Mouse (Mus musculus) gastrocnemius, adult 18-20 months (tissue): ENCODE measurements around the gene Pbxip1. TPM values are rescaled to one million over a fixed set of nuclear protein-coding genes. Genes with fewer than 3 reads are reported as not detected.
"Not testable (repeated sequence)": the region's sequence is repeated elsewhere in the genome, so short reads cannot be mapped to it uniquely, and the experiment has no call there.

Source experiments
- DNase-seq: peaks from one replicate; pipeline ENCODE4 v3.0.0; 2021; ENCODE audit warnings: low spot score
- total RNA-seq, 2 experiments: library from RNA; stranded (reverse); gene quantifications; 2 replicates each; pipeline ENCODE4 v1.2.3; 2021

Pbxip1 gene
- total RNA-seq, 2 experiments from 2014 or later, result 226 to 236 TPM

GRCm38 (mm10) chr3:89408448-89408847 is 28.1 kb upstream of the Pbxip1 start:
- no peak for DNase-seq

- DNase-seq, result no peak
These were observed 26.8 kb upstream of the Pbxip1 start for GRCm38 (mm10) chr3:89409701-89410100.

GRCm38 (mm10) chr3:89410864-89411263 is 25.6 kb upstream of the Pbxip1 start:
- no peak for DNase-seq

- peak; percentile 100 for DNase-seq
These were observed 24.8 kb upstream of the Pbxip1 start, which contains the start of gene Flad1 for GRCm38 (mm10) chr3:89411490-89412393. TSS of gene Flad1 (minus strand) at chr3:89411870.

GRCm38 (mm10) chr3:89416158-89416557 is 20.3 kb upstream of the Pbxip1 start:
- no peak for DNase-seq

- DNase-seq, result no peak
These were observed 19.4 kb upstream of the Pbxip1 start for GRCm38 (mm10) chr3:89417131-89417530.

GRCm38 (mm10) chr3:89417840-89418169 is 18.7 kb upstream of the Pbxip1 start:
- no peak for DNase-seq

GRCm38 (mm10) chr3:89418170-89418860 is 18.2 kb upstream of the Pbxip1 start, which contains the start of the genes Cks1b and Shc1:
TSS of gene Cks1b (minus strand) at chr3:89418383.
TSS of gene Shc1 (plus strand) at chr3:89418443.
- DNase-seq, result peak; percentile 98

GRCm38 (mm10) chr3:89418861-89419250 is 17.6 kb upstream of the Pbxip1 start:
- DNase-seq, result peak; percentile 77

- DNase-seq, result peak; percentile 69
These were observed 16.9 kb upstream of the Pbxip1 start for GRCm38 (mm10) chr3:89419571-89419970.

- no peak for DNase-seq
These were observed 16.5 kb upstream of the Pbxip1 start for GRCm38 (mm10) chr3:89419981-89420380.

- DNase-seq, result no peak
These were observed 16.1 kb upstream of the Pbxip1 start for GRCm38 (mm10) chr3:89420421-89420820.

- DNase-seq, result peak; percentile 88
These were observed 15.3 kb upstream of the Pbxip1 start for GRCm38 (mm10) chr3:89421002-89421774.

GRCm38 (mm10) chr3:89421810-89422473 is 14.6 kb upstream of the Pbxip1 start:
- no peak for DNase-seq

- DNase-seq, result no peak
These were observed 13.8 kb upstream of the Pbxip1 start for GRCm38 (mm10) chr3:89422556-89423205.

- DNase-seq, result no peak
These were observed 11.9 kb upstream of the Pbxip1 start for GRCm38 (mm10) chr3:89424416-89425140.

GRCm38 (mm10) chr3:89425141-89425525 is 11.4 kb upstream of the Pbxip1 start:
- DNase-seq, result no peak

GRCm38 (mm10) chr3:89425876-89426275 is 10.6 kb upstream of the Pbxip1 start:
- DNase-seq, result no peak

- DNase-seq, result not testable (repeated sequence)
These were observed 7.5 kb upstream of the Pbxip1 start for GRCm38 (mm10) chr3:89429021-89429420.
